Mouse (Mus musculus): ENCODE data around the gene Pvrig.
"Not testable (repeated sequence)": the region's sequence is repeated elsewhere in the genome, so short reads cannot be mapped to it uniquely, and the experiment has no call there.

DNA sequence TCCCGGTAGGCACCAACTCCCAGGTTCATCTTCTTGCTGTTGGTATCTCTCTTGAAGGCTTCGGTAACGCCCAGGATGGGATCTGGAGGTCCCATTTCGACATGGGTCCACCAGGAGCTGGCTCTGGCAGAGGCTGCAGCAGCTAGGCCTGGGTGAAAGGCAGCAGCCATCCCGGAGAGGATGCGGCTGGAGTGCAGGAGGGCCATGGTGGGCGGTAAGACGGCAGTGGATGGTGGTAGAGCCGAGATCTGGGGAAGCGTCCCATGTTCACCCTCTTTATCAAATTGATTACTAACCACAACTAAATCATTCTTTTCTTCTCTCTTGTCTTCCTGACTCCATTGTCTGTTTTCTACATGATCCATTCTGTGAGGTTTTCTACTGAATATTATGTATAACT, 23.6 kb downstream of the Pvrig start:
- not testable (repeated sequence) for TF ChIP-seq CTCF (IDR thresholded peaks at IDR 0.05; ENCODE audit: low read depth, low read length); GATA1 (IDR thresholded peaks at IDR 0.05; ENCODE audit: borderline replicate concordance, low read length); TAL1 (conservative IDR thresholded peaks at IDR 0.05; ENCODE audit: low read depth, low read length); GATA2 (IDR thresholded peaks at IDR 0.05; ENCODE audit: borderline replicate concordance, low read depth, low read length)

All from G1E (cell line).